Mouse (Mus musculus) layer of hippocampus, adult 18-20 months (tissue): Measurements from ENCODE around the gene Tbc1d5. TPM values are rescaled to one million over a fixed set of nuclear protein-coding genes. Genes with fewer than 3 reads are reported as not detected.
A peak's percentile ranks its signal among the peaks of the same experiment; 100 is the strongest.

Experiments
- DNase-seq, 2 experiments: peaks; one replicate each; pipeline ENCODE4 v3.0.0; 2022; ENCODE audit warnings: low spot score in 2 of 2
- long read RNA-seq: library from polyadenylated mRNA; stranded (forward); transcript quantifications from one replicate; pipeline ENCODE4 v2.0.0, GENCODE M21; 2021
- total RNA-seq, 2 experiments: library from RNA; stranded (reverse); gene quantifications; 2 replicates each; pipeline ENCODE4 v1.2.3; 2021

Tbc1d5 gene
- total RNA-seq: 10 to 100 TPM; 25.5 to 27.6 TPM
- long read RNA-seq, full-length matches to known transcripts: 14 of 25 reads
- long read RNA-seq, partial matches to known transcripts: 7 of 25 reads
- long read RNA-seq, other reads (novel, unspliced or antisense): 4 of 25 reads

DNA sequence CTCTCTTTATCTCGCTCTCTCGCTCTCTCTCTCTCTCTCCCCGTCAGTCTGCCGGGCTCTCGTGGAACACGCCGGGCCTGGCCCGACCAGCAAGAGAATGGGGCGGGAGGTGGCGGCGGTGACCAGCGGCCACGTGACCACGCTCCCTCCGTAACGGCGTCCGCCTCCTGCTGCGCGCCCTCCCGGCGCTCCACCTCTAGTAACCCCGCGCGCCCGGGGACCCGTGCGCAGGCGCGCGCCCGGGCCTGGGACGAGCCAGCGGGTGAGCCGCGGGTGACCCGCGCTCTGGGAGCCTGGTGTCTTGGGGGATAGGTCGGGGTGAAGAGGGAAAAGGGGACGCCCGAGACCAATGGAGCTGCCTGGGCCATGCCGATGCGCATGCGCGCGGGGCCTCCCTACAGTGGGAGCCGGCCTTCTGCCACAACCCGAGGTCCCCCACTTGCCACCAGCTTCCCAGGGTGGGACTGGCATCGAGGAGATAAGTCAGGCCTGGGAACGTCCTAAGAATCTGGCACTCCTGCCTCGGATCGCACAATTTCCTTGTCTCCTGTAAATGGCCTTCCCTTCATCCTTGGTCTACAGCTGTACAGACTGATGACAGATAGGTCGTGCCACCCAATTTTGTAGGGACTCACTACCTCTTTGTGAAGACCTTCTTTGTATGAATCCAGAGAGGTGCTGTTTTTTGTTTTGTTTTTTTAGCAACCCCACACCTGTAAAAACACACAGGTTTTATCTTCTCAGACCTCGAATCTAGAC is at the start of gene Tbc1d5:
Gene Tbc1d5, minus strand, starts transcription at position 158 of the 759 bp plus-strand sequence.
- peak; percentile 90 to 96 for DNase-seq

GRCm38 (mm10) chr17:51226056-51226455 is 46.9 kb upstream of the Tbc1d5 start:
- no peak for DNase-seq

- DNase-seq: no peak
These were observed 44.0 kb upstream of the Tbc1d5 start for GRCm38 (mm10) chr17:51223152-51223551.

DNA sequence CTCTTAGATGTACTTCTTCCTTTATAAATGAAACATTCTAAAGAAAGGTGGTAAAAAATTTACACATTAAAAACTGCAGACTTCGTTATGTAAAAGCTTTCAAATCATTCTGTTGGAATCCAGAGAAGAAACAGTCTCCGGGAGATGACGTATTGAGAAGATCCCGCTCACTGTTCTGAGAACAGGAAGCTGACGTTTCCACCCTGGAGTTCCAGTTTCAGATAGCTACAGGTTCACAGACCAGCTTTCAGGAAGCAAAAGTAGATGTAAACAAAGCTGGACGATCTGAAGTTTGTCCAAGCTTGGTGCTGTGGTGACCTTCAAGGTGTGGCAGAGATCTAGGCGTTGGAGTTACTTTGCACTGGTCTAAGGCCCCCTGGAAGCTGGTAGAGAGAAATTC is 41.9 kb upstream of the Tbc1d5 start:
- DNase-seq: no peak

DNA sequence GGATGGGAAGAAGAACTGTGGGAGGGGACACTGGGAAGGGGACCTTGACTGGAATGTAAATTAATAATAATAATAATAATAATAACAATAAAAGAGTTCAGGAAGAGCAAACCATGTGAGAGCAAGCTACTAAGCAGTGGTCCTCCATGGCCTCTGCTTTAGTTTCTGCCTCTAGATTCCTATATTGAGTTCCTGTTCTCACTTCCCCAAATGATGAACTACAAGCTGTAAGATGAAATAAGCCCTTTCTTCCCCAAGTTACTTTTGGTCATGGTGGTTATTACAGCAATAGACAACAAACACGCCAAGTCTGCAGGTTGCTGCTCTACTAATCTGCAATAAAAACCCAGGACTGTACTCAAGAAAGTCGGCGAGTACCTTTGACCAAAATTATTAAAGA is 40.7 kb upstream of the Tbc1d5 start:
- no peak for DNase-seq

DNA sequence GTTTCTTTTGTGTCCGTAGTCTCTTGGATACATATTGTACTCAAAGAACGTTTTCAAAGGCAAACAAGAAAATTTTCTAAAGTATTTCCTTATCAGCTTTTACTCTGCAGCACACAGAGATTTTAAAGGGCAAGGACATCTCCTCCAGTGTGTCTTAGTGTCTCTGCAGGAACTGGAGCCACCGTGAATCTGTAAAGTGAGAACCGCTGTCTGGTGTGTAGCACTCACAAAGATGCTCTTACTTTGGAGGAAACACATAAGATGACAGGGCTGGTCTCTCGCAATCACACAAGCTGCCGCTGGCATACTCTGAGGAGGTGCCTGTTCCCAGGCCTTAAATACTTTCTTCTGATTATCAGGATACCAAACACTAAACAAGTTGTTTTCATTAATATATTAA is 37.3 kb upstream of the Tbc1d5 start:
- DNase-seq: no peak

DNA sequence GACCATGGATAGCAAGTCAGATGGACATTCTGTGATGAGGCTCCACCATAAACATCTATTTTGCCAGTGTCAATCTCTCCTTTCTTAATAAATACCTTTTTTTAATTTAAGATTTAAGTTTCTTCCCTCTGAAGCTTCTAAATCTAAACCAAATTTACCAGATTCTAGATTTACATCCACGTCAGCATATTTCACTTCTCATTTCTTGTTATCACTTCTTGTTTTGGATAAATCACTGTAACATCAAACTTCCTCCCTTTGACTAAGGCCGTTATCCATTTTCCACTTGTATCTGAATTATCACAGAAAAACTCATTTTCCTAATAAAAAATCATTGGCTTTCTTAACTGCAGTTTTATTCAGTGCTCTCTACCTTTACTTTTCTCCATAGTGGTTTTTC is 30.4 kb upstream of the Tbc1d5 start:
- no peak for DNase-seq

- DNase-seq: peak in 1 of 2 experiments; percentile 61
These were observed 25.5 kb upstream of the Tbc1d5 start for GRCm38 (mm10) chr17:51204643-51205042.

GRCm38 (mm10) chr17:51195561-51195960 is 16.4 kb upstream of the Tbc1d5 start:
- DNase-seq: no peak

DNA sequence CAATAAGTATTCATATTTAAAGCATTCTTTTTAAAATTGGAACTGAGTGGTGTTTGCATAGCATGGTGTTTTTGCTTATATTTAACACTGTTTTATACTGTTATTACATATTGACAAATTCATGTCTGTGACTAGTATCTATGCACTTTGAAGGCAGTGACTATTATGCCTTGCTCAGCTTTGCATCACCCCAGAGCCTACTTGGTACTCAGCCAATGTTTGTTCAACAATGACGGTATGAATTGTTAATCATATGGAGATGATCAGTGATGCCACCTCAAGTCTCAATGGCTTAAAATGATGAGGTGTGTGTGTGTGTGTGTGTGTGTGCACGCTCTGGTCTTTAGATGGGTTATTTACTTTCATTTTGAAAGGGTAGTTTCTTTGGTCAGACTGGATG is 15.6 kb upstream of the Tbc1d5 start:
- no peak for DNase-seq

- no peak for DNase-seq
These were observed 12.2 kb upstream of the Tbc1d5 start for GRCm38 (mm10) chr17:51191381-51191780.

GRCm38 (mm10) chr17:51182715-51183114 is 3.6 kb upstream of the Tbc1d5 start:
- DNase-seq: peak; percentile 6 to 37

GRCm38 (mm10) chr17:51178491-51179194 is 509 bp downstream of the Tbc1d5 start:
- DNase-seq: peak; percentile 57 to 68

DNA sequence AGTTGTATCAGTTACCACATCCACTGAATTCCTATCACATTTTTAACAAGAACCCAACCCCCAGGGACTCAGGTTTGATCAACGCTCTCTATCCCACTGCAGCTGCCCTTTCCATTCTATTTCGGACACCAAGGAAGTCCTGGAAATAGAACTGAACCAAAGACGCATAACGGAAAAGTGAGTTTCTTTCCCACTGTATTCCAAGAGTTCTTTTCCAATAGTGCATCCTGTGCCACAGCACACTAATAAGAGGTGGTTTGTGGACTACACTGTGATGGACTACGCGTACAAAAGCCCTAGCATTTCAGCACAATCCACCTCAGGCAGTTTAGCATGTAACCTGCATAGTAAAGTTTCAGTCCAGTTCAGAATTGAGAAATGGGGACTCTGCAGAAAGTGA is 1.2 kb downstream of the Tbc1d5 start:
- DNase-seq: no peak

DNA sequence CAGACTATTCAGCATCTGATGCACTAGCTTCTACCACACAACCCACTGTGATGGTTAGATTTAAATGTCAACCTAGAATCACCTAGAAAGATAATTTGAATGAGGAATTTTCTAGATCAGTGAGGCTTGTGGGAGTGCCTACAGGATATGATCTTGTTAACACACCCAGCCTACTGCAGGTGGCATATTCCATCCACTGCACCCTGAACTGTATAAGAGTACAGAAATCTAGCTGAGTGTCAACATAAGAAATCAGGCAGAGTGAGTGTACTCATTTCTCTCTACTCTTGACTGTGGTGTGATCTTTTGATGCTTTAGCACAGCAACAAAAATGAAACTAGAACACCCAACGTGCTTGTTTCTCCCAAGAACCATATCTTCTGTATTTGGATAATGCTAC is 6.8 kb downstream of the Tbc1d5 start:
- no peak for DNase-seq

- no peak for DNase-seq
These were observed 7.6 kb downstream of the Tbc1d5 start for GRCm38 (mm10) chr17:51171504-51171903.

GRCm38 (mm10) chr17:51169911-51170310 is 9.2 kb downstream of the Tbc1d5 start:
- DNase-seq: no peak

DNA sequence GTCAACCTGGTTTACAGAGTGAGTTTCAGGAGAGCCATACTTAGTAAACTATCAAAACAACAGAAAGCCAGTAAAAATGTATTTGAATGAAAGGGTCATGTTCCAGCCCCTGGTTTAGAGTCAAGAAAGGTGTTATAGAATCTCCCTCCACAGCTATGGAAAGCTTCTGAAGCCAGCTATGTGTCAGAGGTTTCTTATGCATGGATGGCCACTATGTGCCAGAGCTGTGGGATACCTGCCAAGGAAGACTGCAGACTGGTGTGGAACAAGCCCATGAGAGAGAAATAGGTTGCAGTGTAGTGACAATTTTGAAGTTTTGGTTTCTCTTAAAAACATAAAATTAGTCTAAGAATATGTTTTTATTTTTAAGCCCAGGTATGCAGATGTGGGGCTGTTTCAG is 16.8 kb downstream of the Tbc1d5 start:
- DNase-seq: no peak

DNA sequence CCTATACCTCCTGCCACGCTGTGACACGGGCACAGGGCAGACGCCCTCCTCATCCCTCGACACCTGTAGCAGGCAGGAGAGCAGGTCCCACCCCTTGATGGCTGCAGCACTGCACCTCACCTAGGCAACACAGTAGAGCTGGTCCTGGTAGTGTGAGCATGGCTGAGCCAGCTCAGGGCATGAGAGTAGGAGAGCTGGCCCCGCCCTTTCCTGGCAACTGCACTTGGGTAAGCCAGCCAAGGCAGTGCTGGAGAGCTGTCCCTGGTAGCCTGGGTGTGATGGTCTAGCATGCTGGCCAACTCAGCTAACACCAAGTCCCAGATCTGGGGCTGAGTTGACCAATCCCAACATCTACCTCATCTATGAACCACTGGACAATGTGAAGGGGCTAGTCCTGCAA is 19.9 kb downstream of the Tbc1d5 start:
- no peak for DNase-seq

DNA sequence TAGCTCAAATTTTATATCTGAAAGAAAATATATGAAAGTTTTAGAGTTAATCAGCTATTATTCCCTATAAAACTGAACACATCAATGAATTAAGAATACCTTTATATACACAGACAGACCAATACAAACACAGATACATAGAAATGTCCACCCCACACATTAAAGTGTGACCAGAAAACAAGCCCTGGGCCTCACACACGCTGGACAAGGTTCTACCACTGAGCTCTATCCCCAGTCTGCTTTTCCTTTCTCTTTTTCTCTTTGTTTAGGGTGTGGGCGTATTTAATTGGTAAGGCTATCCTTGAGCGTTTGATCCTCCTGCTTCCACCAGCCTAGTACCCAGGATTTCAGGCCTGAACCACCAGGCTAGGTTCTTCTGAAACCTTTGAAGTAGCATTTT is 28.2 kb downstream of the Tbc1d5 start:
- no peak for DNase-seq

- no peak for DNase-seq
These were observed 34.2 kb downstream of the Tbc1d5 start for GRCm38 (mm10) chr17:51144983-51145382.

DNA sequence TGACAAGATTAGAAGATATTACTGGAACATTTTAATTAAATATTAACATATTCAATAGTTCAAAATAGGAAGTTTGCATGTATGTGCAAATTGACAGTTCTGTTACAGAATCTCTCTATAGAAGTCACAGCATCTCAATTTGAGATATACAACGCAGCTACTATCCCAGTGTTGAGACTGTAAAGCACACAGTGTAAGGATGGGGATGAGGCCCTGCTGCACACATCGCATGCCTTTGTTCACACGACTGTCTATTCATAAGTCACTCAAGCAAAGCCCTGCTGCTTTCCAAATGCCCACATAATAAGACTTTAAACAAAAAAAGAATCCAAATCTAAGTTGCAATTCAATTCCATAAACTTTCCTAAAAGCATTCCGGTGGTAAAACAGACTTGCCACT is 37.1 kb downstream of the Tbc1d5 start:
- no peak for DNase-seq

- DNase-seq: peak in 1 of 2 experiments; percentile 56
These were observed 68.0 kb downstream of the Tbc1d5 start for GRCm38 (mm10) chr17:51111194-51111593.
